17 mouse cellular contexts compared by ENCODE assay signal in the genomic region with DNA sequence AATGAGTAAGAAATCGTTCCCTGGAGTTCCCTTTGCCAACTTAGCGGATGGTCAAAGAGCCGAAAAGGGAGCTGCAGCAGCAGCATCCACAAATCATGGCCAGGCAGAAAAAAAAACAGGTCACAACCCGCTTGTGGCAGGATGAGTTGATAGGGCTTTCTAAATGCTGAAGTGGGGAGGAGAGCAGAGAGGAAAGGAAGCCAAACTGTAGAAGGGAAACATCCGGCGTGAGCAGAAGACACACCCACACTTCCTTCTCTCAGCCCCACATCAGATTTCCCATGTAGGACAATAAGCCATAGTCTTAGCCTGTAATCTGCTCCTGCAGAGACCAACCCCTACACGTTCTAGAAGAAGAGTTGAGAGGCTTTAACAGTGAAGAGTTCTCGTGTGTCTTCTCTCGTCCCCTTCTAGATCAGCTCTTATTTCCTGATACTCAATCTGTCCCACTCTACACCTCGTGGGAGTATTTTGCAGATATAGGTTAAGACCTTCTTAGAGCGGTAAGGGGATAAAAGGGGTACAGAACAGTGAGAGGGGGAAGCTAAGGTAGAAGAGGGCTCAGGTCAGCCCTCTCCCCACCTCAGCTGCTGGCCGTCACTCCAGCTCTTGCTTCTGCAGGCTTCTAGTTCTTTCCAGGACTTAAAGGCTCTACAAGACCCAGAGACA. TPM values are rescaled to one million over a fixed set of nuclear protein-coding genes. Genes with fewer than 3 reads are reported as not detected.
DNase-seq lines count a peak whose midpoint lies in the region; ATAC-seq lines count a peak whose summit lies in the region.
"Had no signal": no experiment of that assay in that cellular context is flagged by ENCODE, and none has a peak within 500 bp of the region (broad histone marks: within the 10 kb centered on the region; RNA-seq: fewer than 3 reads in every experiment).

No protein-coding gene starts in this region.

- no peaks in the 10 kb centered on the region for H3K9me3 ChIP-seq in heart, embryonic 10.5 days
- no peaks in the 10 kb centered on the region for H3K9me3 ChIP-seq in heart, embryonic 11.5 days (replicated peaks; ENCODE audit: control insufficient read depth, low read length)
- H3K9me3 ChIP-seq: limb, embryonic 13.5 days had no signal

- H3K4me1 ChIP-seq in heart, embryonic 10.5 days, result peaks cover 15% of the 10 kb centered on the region
- H3K4me1 ChIP-seq in heart, embryonic 11.5 days (ENCODE audit: control insufficient read depth, insufficient read depth, low read length), result peaks cover 4% of the 10 kb centered on the region; the same call in 1 of the 2 replicates

- H3K36me3 ChIP-seq in heart, embryonic 10.5 days, result no peaks in the 10 kb centered on the region
- H3K36me3 ChIP-seq in heart, embryonic 11.5 days (ENCODE audit: control insufficient read depth, insufficient read depth, low read length), result no peaks in the 10 kb centered on the region
- H3K36me3 ChIP-seq: limb, embryonic 13.5 days had no signal

- 69% methylated on average over 12 of the region's 12 CpGs for WGBS in heart, embryonic 10.5 days
- WGBS in heart, embryonic 11.5 days (ENCODE audit: insufficient replicate concordance), result 58% methylated on average over 12 of the region's 12 CpGs

- no peak overlapping the region for H3K9ac ChIP-seq in heart, embryonic 11.5 days (ENCODE audit: low read depth, low read length)
- H3K9ac ChIP-seq: limb, embryonic 13.5 days had no signal

- no peak for ATAC-seq in heart, embryonic 11.5 days (replicated peaks; ENCODE audit: insufficient number of reproducible peaks, low FRiP score, low TSS enrichment)
- peak; percentile 88 for ATAC-seq in common myeloid progenitor, adult 5-6 weeks (replicated peaks; ENCODE audit: low read depth, poor library complexity, severe bottlenecking)
- ATAC-seq: forebrain, embryonic 16.5 days; hindbrain, postnatal 0 days had no signal

- H3K27me3 ChIP-seq in heart, embryonic 10.5 days (ENCODE audit: insufficient read depth, poor library complexity, severe bottlenecking), result no peaks in the 10 kb centered on the region
- H3K27me3 ChIP-seq in heart, embryonic 11.5 days (ENCODE audit: control insufficient read depth, insufficient read depth, low read length), result no peaks in the 10 kb centered on the region

- no peak overlapping the region for H3K4me2 ChIP-seq in heart, embryonic 11.5 days
- H3K4me2 ChIP-seq: limb, embryonic 13.5 days had no signal

- DNase-seq in heart, embryonic 10.5 days (ENCODE audit: low spot score), result no peak
- peak; percentile 3 for DNase-seq in 416B (ENCODE audit: low read depth)
- peak; percentile 74 for DNase-seq in retina, postnatal 1 day
- DNase-seq in gastrocnemius, postnatal 36 days, result no peak
- DNase-seq in layer of hippocampus, postnatal 36 days, result no peak
- DNase-seq in layer of hippocampus, adult 9-11 months, result no peak
- DNase-seq: cerebellum, adult 18-20 months; gastrocnemius, postnatal 10 days; heart, postnatal 14 days; kidney, postnatal 14 days; lung, adult 18-20 months; lung, postnatal 4 days had no signal

- no peak overlapping the region for H3K4me3 ChIP-seq in heart, embryonic 10.5 days
- H3K4me3 ChIP-seq in heart, embryonic 11.5 days (ENCODE audit: low read depth, low read length), result no peak overlapping the region
- H3K4me3 ChIP-seq: limb, embryonic 13.5 days had no signal

- peak overlapping the region; percentile 16; the same call in 1 of the 2 replicates for H3K27ac ChIP-seq in heart, embryonic 10.5 days
- no peak overlapping the region for H3K27ac ChIP-seq in heart, embryonic 11.5 days (ENCODE audit: low read depth, low read length)
- H3K27ac ChIP-seq: hindbrain, postnatal 0 days; limb, embryonic 13.5 days had no signal

- intact Hi-C loops in gastrocnemius, postnatal 36 days (cut with DNase I), result no loop called here

RNA-seq across cellular contexts. Expression of gene Gm10260, which starts 29.5 kb away (rescaled TPM):
- 2.8 and 5.4 TPM in 2 replicates for polyA plus RNA-seq in heart, embryonic 10.5 days (2016; fragmentation: Nextera tagmentation; extraction: Ambion mirVana)
- polyA plus RNA-seq in heart, embryonic 11.5 days (2014; fragmentation: Nextera tagmentation; extraction: Ambion mirVana), result 1.9 and 3.1 TPM in 2 replicates
- 32.2 and 32.6 TPM in 2 replicates for total RNA-seq in common myeloid progenitor, adult 5-6 weeks (2017)
- 100 to 1,000 TPM in 1 of 2 experiments, 10 to 100 TPM in 1; 80.3 to 112 TPM for total RNA-seq in gastrocnemius, postnatal 36 days (2021)
- total RNA-seq in layer of hippocampus, postnatal 36 days (2021), result 10 to 100 TPM; 76.5 to 84.1 TPM

Comparison
In these comparisons a context has a peak if more than half of its experiments do, and no peak if none do; other contexts are left out.
1. DNase-seq: peak in 416B (single experiment) and retina, postnatal 1 day (single experiment); none in heart, embryonic 10.5 days (single experiment), gastrocnemius, postnatal 36 days (0 of 2), layer of hippocampus, postnatal 36 days (0 of 2) and layer of hippocampus, adult 9-11 months (single experiment).